Mouse (Mus musculus) E14TG2a.4 (cell line): Measurements from ENCODE around the gene Slc35a3.

Experiments used
- CTCF ChIP-seq: conservative IDR thresholded peaks from 2 replicates; pipeline ENCODE4 v1.5.1; 2014; ENCODE audit warnings: low read length
- NANOG ChIP-seq: IDR thresholded peaks from 2 replicates; pipeline ENCODE4 v1.6.1; 2014; ENCODE audit warnings: borderline replicate concordance, low read length, mixed read lengths
- POU5F1 ChIP-seq: IDR thresholded peaks from 2 replicates; pipeline ENCODE4 v1.6.1; 2014; ENCODE audit warnings: low read length, borderline replicate concordance

DNA sequence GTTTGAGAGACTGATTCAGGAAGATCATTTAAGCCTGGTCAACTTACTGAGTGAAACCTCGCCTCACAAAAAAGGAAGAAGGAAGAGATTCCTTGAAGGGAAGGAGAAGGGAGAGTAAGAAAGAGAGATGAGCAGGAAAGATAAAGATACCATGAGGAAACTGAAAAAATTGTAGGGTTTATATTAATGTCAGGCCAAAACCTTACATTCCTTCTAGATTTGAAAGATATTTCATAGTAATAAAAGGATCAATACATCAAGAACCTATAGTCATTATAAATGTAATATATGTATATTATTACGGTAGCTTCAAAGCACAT is 17.0 kb downstream of the Slc35a3 start:
- TF ChIP-seq CTCF = no peak
- TF ChIP-seq NANOG = no peak
- TF ChIP-seq POU5F1 = no peak
